Mouse (Mus musculus): ENCODE results near the gene Dnaaf5.

The Dnaaf5 gene

GRCm38 (mm10) chr5:139178895-139179631 lies 29.0 kb downstream of the Dnaaf5 start:
- in situ Hi-C loops (cut with MboI; ENCODE audit: low pct_unique_long_range_greater_than_20kb in 1 of 2, low sequenced_read_pairs in 2 of 2, unreplicated experiment in 1 of 2): loop anchor here (5.0 kb wide), 4 partner anchors 57 to 332 kb away; no protein-coding TSS in a partner anchor

DNA sequence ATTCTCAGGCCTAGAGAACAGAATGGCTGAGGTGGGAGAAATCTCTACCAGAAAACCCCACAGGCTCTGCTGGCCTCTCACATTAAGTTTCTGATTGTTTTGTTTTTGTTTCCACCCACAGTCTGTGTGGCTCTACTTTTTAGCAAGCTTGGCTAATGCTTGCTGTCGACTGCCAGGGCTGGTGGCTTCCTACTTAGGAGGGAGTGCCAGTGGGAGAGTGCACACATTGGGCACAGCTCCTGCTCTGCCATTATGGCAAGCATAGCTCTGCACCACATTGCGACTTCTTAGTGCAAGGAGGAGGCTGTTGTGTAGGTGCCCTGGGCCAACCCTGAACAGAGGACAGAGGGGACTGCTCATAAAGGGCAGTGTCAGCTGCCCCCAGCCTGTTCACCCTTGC lies 33.1 kb downstream of the Dnaaf5 start:
- in situ Hi-C loops (cut with MboI; ENCODE audit: low pct_unique_long_range_greater_than_20kb in 1 of 2, low sequenced_read_pairs in 2 of 2, unreplicated experiment in 1 of 2): no loop called here

GRCm38 (mm10) chr5:139183601-139184000 lies 33.6 kb downstream of the Dnaaf5 start:
- in situ Hi-C loops (cut with MboI; ENCODE audit: low pct_unique_long_range_greater_than_20kb in 1 of 2, low sequenced_read_pairs in 2 of 2, unreplicated experiment in 1 of 2): no loop called here

DNA sequence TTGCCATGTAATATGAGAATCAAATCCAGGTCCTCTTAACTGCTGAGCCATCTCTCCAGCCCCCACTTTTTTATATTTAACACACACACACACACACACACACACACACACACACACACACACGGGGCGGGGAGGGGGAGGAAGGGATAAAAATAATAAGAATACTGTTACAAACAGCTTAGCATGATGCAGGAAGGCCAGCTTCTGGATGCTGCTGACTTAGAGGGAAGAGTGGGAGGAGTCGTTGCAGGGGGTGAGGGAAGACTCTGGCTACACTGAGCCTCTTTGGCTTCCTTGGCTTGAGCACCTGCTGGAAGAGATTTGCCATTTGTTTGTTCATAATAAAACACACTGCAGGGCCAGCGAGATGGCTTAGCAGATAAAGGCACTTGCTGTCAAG lies 34.9 kb downstream of the Dnaaf5 start:
- in situ Hi-C loops (cut with MboI; ENCODE audit: low pct_unique_long_range_greater_than_20kb in 1 of 2, low sequenced_read_pairs in 2 of 2, unreplicated experiment in 1 of 2): no loop called here

GRCm38 (mm10) chr5:139189726-139190125 lies 39.7 kb downstream of the Dnaaf5 start:
- in situ Hi-C loops (cut with MboI; ENCODE audit: low pct_unique_long_range_greater_than_20kb in 1 of 2, low sequenced_read_pairs in 2 of 2, unreplicated experiment in 1 of 2): no loop called here

DNA sequence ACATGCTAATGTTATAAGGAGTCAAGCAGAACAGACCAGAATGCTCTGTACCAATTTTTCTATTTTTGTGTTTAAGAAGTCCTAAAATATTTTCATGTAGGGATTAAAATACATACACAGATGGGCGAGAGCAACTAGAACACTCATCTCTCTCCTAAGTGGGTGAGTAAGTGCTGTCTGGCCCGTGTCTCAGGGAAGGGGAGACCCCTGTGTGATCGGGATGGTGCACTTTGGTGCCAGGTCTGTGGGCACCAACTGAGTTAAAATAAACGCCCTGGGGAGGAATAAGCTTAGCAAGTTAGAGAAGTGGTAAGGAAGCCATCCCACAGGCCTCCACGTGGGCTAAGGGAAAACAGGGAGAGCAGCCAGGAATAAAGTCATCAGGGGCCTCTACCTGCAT lies 40.9 kb downstream of the Dnaaf5 start:
- in situ Hi-C loops (cut with MboI; ENCODE audit: low pct_unique_long_range_greater_than_20kb in 1 of 2, low sequenced_read_pairs in 2 of 2, unreplicated experiment in 1 of 2): no loop called here

- in situ Hi-C loops (cut with MboI; ENCODE audit: low pct_unique_long_range_greater_than_20kb in 1 of 2, low sequenced_read_pairs in 2 of 2, unreplicated experiment in 1 of 2): no loop called here
Measured at GRCm38 (mm10) chr5:139198779-139199178, 48.8 kb downstream of the Dnaaf5 start.

DNA sequence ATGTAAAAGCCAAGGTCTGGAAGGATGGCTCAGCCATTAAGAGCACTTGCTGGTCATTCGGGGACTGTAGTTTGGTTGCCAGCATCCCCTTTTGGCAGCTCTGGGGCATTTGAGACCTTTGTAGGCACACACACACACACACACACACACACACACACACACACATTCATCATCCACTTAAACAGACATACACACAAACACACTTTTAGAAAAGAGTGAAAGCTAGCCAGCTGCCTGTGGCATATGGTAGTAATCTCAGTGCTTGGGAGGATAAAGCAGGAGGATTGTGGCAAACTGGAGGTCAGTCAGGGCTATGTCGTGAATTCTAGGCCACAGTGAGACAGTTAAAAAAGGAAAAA lies 49.6 kb downstream of the Dnaaf5 start:
- in situ Hi-C loops (cut with MboI; ENCODE audit: low pct_unique_long_range_greater_than_20kb in 1 of 2, low sequenced_read_pairs in 2 of 2, unreplicated experiment in 1 of 2): no loop called here

DNA sequence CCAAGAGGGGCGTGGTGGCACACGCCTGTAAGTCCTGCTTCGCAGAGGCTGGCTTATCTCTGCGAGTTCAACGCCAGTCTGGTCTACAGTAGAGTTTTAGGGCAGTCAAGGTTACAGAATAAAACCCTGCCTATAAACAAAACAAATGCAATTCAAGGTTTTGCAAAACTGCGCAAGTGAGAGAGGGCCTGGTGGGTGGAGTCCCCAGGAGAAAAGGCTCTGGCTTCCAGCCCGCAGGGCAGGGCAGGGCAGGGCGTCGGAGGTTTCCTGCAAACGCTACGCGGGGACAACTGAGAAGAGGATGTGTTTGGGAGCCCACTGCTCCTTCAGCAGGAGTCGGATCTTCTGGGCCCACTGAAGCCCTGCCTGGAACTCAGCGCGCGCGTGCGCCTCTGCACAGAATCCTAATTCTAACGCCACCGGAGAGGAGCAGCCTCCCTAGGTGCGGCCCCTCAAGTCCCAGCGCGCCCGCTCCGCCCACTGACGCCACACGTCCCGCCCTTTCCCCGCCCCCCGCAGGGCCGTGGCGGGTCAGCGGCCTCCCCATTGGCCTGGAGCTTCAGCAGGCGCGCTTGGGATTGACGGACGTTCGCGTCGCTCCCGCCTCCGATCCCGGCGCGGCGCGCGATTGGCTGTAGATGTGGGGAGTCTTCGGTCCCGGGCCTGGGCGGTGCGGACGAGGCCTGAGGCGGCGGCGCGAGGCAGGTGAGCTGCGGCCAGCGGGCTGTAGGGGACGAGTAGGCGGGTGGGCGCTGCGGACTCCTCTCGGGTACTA lies 50.2 kb downstream of the Dnaaf5 start, which contains the start of gene Sun1:
Sun1 (plus strand) TSS at position 643 of the 775 bp plus-strand sequence.
- in situ Hi-C loops (cut with MboI; ENCODE audit: low pct_unique_long_range_greater_than_20kb in 1 of 2, low sequenced_read_pairs in 2 of 2, unreplicated experiment in 1 of 2): no loop called here

DNA sequence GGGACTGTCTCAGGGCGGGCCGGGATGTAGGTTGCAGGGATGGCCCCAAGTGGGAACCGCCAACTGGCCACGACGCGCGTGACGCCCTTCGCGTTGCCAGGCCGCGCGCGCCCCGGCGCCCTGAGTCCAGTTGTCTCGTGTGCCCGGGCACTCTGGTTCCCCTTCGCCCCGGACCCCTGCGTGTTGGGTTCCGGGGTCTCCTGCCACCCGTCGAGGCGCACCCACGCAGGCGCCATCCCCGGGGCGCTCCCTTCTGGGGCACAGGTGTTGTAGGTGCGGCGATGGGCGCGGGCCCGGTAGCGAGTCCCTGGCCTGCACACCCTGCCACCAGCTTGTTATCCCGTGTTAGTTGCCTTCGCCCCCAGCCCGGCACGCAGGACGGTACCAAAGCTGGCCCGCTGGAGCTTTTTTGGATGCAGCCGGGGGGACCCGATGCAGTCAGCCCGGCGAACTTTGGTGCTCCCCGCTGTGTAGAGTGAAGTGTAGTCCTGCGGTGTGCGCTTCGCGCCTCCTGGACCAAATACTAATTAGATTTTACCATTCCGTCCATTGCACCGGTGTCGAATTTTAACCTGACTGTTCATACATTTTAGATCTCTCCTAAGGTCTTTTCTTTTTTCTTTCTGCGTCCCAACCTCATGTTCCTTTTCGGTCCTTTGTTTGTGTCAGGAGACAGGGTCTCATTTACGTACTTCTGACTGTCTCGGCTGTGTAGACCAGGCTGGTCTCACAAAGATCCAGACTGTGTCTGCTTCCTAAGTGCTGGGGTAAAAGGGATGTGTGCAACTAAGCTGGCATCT lies 50.9 kb downstream of the Dnaaf5 start:
- in situ Hi-C loops (cut with MboI; ENCODE audit: low pct_unique_long_range_greater_than_20kb in 1 of 2, low sequenced_read_pairs in 2 of 2, unreplicated experiment in 1 of 2): no loop called here

- in situ Hi-C loops (cut with MboI; ENCODE audit: low pct_unique_long_range_greater_than_20kb in 1 of 2, low sequenced_read_pairs in 2 of 2, unreplicated experiment in 1 of 2): no loop called here
Measured at GRCm38 (mm10) chr5:139202127-139202526, 52.1 kb downstream of the Dnaaf5 start.

GRCm38 (mm10) chr5:139203312-139203711 lies 53.3 kb downstream of the Dnaaf5 start:
- in situ Hi-C loops (cut with MboI; ENCODE audit: low pct_unique_long_range_greater_than_20kb in 1 of 2, low sequenced_read_pairs in 2 of 2, unreplicated experiment in 1 of 2): no loop called here

DNA sequence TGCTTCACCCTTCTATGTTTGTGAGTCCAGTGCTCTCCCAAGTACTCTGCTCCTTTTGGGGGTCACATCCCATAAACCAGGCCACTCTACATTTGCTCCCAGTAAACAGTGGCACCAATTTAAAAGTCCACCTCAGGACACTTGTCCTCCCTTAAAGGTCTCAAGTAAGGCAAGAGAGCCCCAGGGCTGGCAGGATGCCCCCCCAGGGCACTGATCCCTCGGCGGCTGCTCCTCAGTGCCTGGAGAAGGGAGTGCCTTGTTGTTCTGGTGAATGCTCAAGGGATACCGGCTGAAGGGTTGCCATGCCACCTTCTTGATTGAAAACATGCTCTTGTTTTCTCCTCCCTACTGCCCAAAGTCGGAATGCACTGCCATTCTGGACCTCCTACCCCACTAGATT lies 56.1 kb downstream of the Dnaaf5 start:
- in situ Hi-C loops (cut with MboI; ENCODE audit: low pct_unique_long_range_greater_than_20kb in 1 of 2, low sequenced_read_pairs in 2 of 2, unreplicated experiment in 1 of 2): loop anchor here in 1 of 2 experiments (5.0 kb wide), 1 partner anchor 41 kb away; no protein-coding TSS in a partner anchor

GRCm38 (mm10) chr5:139206525-139206924 lies 56.5 kb downstream of the Dnaaf5 start:
- in situ Hi-C loops (cut with MboI; ENCODE audit: low pct_unique_long_range_greater_than_20kb in 1 of 2, low sequenced_read_pairs in 2 of 2, unreplicated experiment in 1 of 2): loop anchor here in 1 of 2 experiments (5.0 kb wide), 1 partner anchor 41 kb away; no protein-coding TSS in a partner anchor

- in situ Hi-C loops (cut with MboI; ENCODE audit: low pct_unique_long_range_greater_than_20kb in 1 of 2, low sequenced_read_pairs in 2 of 2, unreplicated experiment in 1 of 2): loop anchor here in 1 of 2 experiments (5.0 kb wide), 1 partner anchor 39 kb away; no protein-coding TSS in a partner anchor
Measured at GRCm38 (mm10) chr5:139208183-139208582, 58.2 kb downstream of the Dnaaf5 start.

GRCm38 (mm10) chr5:139208871-139209684 lies 59.1 kb downstream of the Dnaaf5 start:
- in situ Hi-C loops (cut with MboI; ENCODE audit: low pct_unique_long_range_greater_than_20kb in 1 of 2, low sequenced_read_pairs in 2 of 2, unreplicated experiment in 1 of 2): loop anchor here in 1 of 2 experiments (5.0 kb wide), 1 partner anchor 38 kb away; no protein-coding TSS in a partner anchor

DNA sequence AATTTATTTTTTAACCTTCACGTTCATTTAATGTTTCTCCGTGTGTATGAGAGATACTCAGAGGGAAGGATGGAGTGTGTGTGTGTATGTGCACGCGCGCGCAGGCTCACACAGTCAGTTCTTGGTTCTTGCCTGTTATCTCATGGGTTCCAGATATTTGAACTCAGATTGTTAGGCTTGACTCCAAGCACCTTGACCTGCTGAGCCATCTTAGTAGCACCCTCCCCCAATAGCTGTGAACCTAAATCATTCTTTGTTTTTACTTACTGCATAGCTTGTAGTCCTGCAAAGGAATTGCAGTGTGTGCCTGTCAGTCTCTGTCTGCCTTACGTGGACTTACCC lies 59.6 kb downstream of the Dnaaf5 start:
- in situ Hi-C loops (cut with MboI; ENCODE audit: low pct_unique_long_range_greater_than_20kb in 1 of 2, low sequenced_read_pairs in 2 of 2, unreplicated experiment in 1 of 2): loop anchor here in 1 of 2 experiments (5.0 kb wide), 1 partner anchor 38 kb away; no protein-coding TSS in a partner anchor
